Mouse (Mus musculus) mouse embryonic stem cell (cell line): Measurements from ENCODE around the gene Adamts7.

ENCODE experiments used
- in situ Hi-C, 2 experiments: fragments of 300-500 bp; cut with MboI; formaldehyde crosslinking; loops; 1 replicate in 1 of 2; 3 replicates in 1 of 2; pipeline ENCODE4 v1.14.3; 2019 to 2020; ENCODE audit warnings: low sequenced_read_pairs in 2 of 2, low pct_unique_long_range_greater_than_20kb in 1 of 2, mixed read lengths in 1 of 2; ENCODE audit not compliant: unreplicated experiment in 1 of 2

Adamts7 gene

DNA sequence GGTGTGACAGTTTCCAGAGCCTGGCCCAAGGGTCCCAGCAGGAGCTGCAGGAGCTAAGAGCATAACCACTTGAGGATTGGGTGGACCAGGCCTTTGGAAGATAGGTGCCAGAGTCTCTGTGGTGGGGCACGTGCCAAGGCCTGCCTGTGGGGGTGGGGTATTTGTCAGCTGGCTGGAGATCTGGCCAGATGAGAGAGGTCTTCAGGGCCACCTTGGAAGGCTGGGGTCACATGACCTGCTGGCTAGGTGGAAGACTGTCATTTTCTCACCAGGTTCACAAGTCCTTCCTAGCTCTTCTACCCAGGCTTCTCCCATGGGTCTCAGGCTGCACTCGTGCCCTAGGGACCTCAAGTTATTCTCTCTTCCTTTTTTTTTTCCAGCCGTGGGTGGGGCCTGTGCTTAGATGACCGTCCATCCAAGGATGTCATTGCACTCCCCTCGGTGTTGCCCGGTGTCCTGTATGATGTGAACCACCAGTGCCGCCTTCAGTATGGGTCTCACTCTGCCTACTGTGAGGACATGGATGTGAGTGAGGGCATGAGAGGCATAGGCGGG lies 22.6 kb downstream of the Adamts7 start:
- in situ Hi-C loops: no loop called here

DNA sequence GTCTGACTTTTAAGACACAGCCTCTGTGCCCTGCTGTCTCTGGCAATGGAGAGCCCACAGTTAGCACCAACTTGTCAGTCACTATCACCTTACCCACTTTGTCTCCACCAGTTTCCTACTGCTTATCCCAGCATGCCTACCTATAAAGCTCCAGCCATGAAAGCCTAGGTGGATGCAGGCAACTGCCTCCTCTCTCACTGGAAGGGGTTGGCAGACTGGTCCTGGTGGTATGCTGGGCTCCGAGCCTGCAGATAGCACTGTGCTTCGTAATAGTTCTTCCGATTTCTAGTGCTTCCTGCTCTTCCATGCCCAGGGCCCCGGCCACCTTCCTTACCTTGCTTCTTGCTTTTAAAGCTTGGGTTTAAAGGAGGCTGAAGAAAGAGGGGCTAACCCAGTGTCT lies 26.0 kb downstream of the Adamts7 start:
- in situ Hi-C loops: no loop called here

- in situ Hi-C loops: no loop called here
These were observed 26.5 kb downstream of the Adamts7 start for GRCm38 (mm10) chr9:90189391-90189790.

DNA sequence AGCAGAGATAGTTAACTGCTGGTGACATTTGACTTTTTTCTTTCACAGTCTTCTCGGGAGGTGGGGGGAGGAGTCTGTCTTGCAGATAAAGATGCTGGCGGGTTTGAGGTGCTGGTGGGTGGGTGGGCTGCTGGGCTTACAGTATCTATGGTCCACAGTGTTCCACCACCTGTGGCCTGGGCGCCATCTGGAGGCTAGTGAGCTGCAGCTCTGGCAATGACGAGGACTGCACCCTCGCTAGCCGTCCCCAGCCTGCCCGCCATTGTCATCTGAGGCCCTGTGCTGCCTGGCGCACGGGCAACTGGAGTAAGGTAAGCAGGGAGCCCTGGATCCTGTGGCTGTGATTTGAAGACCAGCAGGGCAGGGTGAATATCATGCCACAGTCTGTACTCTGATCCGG lies 32.1 kb downstream of the Adamts7 start:
- in situ Hi-C loops: no loop called here

GRCm38 (mm10) chr9:90196262-90196661 lies 33.4 kb downstream of the Adamts7 start:
- in situ Hi-C loops: no loop called here

DNA sequence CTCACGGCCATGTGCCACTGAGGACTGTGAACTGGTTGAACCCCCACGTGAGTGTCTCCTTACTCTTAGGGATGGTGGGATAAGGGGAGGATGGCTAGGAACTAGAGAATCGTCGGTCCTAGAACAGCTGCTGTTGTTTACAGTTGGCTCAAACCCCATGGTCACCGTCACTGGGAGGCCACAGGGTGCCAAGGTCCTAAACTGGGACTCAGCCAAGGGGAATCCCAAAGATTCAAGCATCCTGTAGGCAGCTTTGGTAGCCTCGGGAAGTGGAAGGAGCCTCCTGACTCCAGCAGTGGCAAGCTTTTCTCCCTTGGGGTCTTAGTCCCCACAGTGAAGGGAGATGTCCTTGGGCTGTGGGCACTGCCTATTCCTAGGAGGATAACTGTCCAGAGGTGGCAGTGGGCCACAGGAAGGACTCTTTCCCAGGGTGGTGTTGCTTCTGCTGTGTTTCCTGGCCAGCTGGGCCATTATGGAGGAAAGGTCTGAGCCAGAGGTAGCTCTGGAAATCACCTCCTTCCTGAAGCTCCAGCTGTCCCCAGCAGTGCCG lies 34.3 kb downstream of the Adamts7 start:
- in situ Hi-C loops: no loop called here

GRCm38 (mm10) chr9:90197866-90198383 lies 35.1 kb downstream of the Adamts7 start:
- in situ Hi-C loops: no loop called here

GRCm38 (mm10) chr9:90198531-90199449 lies 35.9 kb downstream of the Adamts7 start:
- in situ Hi-C loops: no loop called here

DNA sequence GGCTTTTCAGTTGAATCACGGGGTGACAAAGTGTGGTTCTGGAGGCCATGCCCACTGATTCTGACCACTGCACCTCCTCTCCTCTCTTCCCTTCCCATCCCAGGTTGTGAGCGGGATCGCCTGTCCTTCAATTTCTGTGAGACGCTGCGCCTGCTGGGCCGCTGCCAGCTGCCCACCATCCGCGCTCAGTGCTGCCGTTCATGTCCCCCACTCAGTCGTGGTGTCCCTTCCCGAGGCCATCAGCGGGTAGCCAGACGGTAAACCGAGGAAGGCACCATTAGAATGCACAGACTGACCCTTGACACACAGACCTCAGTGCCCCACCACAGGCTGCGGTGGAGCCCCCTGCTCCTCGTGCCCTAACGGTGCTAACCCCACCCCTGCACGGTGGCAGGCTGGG lies 36.7 kb downstream of the Adamts7 start:
- in situ Hi-C loops: loop anchor here (10.0 kb wide), 1 partner anchor 245 kb away; no protein-coding TSS in a partner anchor

DNA sequence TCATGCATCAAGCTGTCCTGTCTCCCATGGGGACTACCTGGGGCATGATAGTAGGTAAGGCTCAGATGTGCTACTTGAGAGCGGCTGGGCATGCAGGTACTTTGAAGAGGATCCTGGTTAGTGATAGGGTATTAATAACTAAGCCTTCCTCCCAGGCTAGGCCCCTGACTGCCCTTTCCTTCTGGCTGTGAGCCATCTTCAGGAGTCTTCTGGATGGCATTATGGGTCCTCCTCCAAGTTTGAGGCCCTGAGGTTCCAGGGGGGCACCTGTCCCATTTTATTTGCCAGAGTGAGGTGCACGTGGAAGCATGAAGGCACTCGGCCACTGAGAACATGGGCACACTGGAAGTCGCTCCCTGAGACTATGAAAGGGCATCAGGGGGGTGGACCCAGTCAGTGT lies 37.6 kb downstream of the Adamts7 start:
- in situ Hi-C loops: loop anchor here (10.0 kb wide), 1 partner anchor 244 kb away; no protein-coding TSS in a partner anchor

DNA sequence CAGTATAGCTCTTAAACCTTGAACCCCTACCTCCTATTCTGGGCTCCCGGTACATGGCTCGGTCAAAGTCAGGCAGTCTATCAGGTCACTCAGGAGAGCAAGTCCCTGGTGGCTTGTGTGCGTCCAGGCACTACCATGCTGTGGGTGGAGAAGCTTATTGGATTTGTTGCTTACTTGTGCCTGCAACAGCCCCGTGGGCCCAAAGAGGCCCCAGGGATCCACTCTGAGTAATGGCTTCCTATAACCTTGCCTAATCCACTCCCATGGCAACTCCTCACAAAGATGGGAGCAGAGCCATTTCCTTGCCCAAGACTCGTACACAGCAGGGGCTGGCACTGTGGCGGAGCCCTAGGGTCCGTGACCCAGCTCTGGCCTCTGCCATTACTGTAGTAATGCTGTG lies 38.2 kb downstream of the Adamts7 start:
- in situ Hi-C loops: loop anchor here (10.0 kb wide), 1 partner anchor 244 kb away; no protein-coding TSS in a partner anchor

DNA sequence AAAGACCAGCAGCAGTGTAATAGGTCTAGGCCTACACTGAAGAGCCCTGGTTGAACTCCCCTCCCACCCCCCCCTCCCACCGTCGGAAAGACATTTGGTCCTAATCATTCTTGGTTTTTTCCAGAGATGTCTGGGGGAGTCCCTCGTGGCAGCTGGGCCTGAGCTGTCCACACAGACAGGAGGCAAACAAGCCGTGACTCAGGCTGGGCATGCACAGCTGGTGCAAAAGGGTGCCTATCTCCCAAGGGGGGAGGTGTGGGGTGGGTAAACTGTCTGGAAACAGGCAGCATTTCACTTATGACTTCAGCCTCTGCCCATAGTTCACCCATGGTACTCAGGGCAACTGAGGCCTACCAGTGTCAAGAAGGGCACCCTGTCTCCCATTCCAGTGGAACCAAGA lies 38.7 kb downstream of the Adamts7 start:
- in situ Hi-C loops: loop anchor here (10.0 kb wide), 1 partner anchor 243 kb away; no protein-coding TSS in a partner anchor

DNA sequence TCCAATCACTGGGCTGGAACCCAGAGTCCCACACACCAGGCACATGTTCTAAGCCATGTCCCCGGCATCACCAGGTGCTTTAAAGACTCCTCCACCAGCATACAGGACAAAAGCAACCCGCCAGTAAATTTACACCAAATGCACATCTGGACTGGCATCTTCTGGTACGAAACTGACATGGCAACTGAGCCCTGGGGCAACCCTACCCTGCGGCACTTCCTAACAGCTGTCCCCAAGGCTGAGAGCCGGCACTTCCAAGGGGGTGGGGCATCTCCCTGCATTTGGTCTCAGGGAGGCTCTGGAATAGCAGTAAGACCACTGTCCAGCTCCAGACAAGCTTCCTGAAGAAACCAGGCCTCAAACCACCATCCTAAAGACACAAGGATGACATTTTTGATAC lies 40.4 kb downstream of the Adamts7 start:
- in situ Hi-C loops: loop anchor here (10.0 kb wide), 1 partner anchor 242 kb away; no protein-coding TSS in a partner anchor

GRCm38 (mm10) chr9:90204396-90204915 lies 41.6 kb downstream of the Adamts7 start:
- in situ Hi-C loops: loop anchor here (10.0 kb wide), 1 partner anchor 240 kb away; no protein-coding TSS in a partner anchor

DNA sequence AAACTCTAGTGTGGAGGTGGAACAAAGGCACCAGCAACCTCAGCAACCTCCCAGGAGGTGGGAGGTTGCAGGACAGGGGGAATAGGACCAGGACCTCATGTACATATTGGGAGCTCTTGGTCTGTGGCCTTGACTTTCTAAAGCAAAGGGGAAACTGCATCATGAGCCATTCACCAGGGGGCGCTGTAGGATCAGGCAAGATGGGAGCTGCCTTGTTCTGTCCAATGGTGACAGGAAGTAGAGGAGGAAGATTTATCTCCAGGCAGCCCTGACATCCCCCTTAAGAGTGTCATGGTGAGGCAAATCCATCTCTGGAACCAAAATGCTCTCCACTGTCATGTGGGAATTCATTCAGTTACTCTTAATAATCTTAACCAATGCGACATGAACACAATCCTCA lies 43.6 kb downstream of the Adamts7 start:
- in situ Hi-C loops: loop anchor here (10.0 kb wide), 1 partner anchor 238 kb away; no protein-coding TSS in a partner anchor

DNA sequence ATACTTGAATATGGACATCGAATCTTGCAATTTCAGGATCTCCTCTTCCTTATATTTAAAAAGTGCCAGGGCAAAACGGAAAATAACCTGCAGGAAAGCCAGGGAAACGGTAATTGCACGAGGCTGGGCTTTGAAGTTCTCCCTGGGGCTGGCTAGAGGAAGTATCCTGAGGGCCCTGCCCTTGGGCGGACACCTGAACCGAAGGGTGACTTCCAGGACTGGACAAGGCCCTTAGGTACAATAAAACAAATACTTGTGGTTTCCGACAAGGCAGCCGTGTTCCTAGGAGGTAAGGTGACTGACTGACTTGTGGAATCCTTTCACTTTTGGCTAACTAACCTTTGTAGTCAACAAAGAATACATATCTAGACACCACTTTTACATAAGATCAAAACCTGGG lies 44.9 kb downstream of the Adamts7 start:
- in situ Hi-C loops: loop anchor here (10.0 kb wide), 1 partner anchor 237 kb away; no protein-coding TSS in a partner anchor

GRCm38 (mm10) chr9:90208655-90209054 lies 45.8 kb downstream of the Adamts7 start:
- in situ Hi-C loops: loop anchor here (10.0 kb wide), 1 partner anchor 236 kb away; no protein-coding TSS in a partner anchor

- in situ Hi-C loops: no loop called here
These were observed 50.3 kb downstream of the Adamts7 start for GRCm38 (mm10) chr9:90213127-90213526.
